Mouse (Mus musculus) thymus, adult 2 months (tissue): Measurements from ENCODE around the gene Plekhd1.

Experiments
- CTCF ChIP-seq: fragments of 200-500 bp; IDR thresholded peaks from 2 replicates; pipeline ENCODE4 v1.5.1; 2012; ENCODE audit warnings: mild to moderate bottlenecking, control low read depth, low read length, moderate library complexity, borderline replicate concordance; ENCODE audit not compliant: control insufficient read depth, poor library complexity, insufficient read depth; ENCODE audit errors: extremely low read depth
- POLR2A ChIP-seq: fragments of 200-500 bp; IDR thresholded peaks from 2 replicates; pipeline ENCODE4 v1.6.1; 2012; ENCODE audit warnings: mild to moderate bottlenecking, low read length, control low read depth, moderate library complexity; ENCODE audit not compliant: control insufficient read depth, poor library complexity, insufficient read depth; ENCODE audit errors: extremely low read depth

- TF ChIP-seq POLR2A (no peak), CTCF (peak; percentile 93; the same call in 1 of the 2 replicates)
These were observed 77.3 kb downstream of the Plekhd1 start for GRCm38 (mm10) chr12:80769697-80770096.
